Mouse (Mus musculus) E14TG2a.4 (cell line): ENCODE measurements around the gene Olfr64.

Source experiments
- CTCF ChIP-seq: conservative IDR thresholded peaks from 2 replicates; pipeline ENCODE4 v1.5.1; 2014; ENCODE audit warnings: low read length
- POU5F1 ChIP-seq: IDR thresholded peaks from 2 replicates; pipeline ENCODE4 v1.6.1; 2014; ENCODE audit warnings: low read length, borderline replicate concordance

DNA sequence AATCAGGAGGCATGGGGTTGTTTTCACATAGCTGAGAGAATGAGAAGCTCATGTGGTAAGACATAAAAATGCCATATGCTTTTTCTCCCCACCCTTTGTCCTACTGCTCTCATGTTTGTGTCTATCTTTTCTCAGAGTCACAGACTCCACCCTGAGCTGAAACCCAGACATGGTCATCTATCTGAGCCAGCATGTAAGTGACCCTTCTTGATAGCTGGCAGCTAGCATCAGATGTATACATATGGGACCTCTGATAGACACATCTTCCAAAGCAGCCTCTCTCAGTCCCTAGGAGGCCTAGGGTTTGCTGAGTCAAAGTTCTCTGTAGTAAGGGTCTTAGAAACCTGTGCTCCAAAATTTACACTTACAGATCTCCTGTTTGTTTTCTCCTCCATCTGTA is 28.6 kb downstream of the Olfr64 start:
- no peak for TF ChIP-seq CTCF
- TF ChIP-seq POU5F1: no peak
